Mouse (Mus musculus): ENCODE measurements at regions not wholly inside any gene's neighbourhood (a gene's known extent, or its start where the extent isn't known, plus 50 kb on each side); places are given as distances from the start of the nearest gene placed in this dataset.

DNA sequence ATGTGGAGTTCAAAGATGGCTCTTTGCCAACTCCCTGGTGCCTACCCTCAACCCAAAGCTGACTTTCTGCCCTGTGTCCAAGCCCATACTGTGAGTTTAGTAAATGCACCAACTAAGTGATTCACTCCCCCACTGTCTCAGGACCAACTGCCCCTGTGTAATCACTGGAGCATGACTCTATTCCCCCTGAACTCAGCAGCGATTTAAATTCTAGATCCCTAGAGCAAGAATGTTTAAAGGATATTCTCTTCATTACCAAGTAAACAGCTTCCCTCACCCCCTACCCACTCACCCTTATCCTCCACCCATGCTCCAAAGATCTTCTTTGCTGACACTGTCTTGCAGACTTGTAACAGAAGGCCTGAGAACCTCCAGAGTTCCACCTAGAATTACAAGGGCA lies 154.1 kb upstream of the Onecut1 start:
- TF ChIP-seq CTCF (IDR thresholded peaks at IDR 0.05; ENCODE audit: low read depth, low read length) = no peak
- TF ChIP-seq POLR2A (IDR thresholded peaks at IDR 0.05; ENCODE audit: extremely low read depth, insufficient read depth, low read length) = no peak
